Mouse (Mus musculus): ENCODE data around the gene Dtl. TPM values are rescaled to one million over a fixed set of nuclear protein-coding genes. Genes with fewer than 3 reads are reported as not detected.

Dtl gene
- 1 to 10 TPM; 4.2 to 4.9 TPM for total RNA-seq (2021)

DNA sequence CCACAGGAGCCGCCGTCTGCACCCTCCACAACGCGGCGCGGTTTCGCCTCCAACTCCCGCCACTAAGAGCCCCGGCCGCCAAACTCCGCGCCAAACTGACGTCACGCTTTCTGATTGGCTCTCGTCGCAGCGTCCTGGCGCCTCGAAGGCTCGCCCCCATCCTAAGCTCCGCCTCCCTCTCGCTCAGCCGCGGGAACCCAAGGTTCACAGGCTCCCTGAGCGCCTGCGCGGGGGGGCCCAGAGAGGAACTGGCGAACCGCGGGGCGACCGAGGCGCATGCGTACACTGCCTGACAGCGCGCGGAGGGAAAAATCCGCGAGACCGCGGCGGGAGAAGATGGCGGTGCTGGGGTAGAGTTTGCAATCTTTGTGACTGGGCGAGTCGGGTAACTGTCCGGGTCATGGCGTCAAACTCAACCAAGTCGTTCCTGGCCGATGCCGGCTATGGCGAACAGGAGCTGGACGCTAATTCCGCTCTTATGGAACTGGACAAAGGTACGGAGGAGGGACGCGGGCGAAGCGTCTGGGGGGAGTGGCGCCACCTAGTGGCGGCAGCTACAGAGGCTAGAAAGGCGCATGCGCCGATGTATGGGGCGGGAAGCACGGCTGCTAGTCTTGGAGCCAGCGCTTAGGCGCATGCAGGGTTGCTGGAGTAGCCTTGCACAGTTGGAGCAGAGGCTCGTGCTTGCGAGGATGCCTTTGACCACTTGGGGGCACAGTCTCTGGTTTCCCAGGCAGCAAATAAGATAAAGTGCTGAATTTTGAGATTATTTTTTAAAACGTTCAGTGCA is at the start of gene Dtl, which contains the start of gene Ints7:
Dtl (minus strand) TSS at position 87 of the 790 bp plus-strand sequence.
Ints7 (plus strand) TSS at position 179 of the 790 bp plus-strand sequence.
- intact Hi-C loops (cut with DNase I): no loop called here
- peak; percentile 100 for DNase-seq

DNA sequence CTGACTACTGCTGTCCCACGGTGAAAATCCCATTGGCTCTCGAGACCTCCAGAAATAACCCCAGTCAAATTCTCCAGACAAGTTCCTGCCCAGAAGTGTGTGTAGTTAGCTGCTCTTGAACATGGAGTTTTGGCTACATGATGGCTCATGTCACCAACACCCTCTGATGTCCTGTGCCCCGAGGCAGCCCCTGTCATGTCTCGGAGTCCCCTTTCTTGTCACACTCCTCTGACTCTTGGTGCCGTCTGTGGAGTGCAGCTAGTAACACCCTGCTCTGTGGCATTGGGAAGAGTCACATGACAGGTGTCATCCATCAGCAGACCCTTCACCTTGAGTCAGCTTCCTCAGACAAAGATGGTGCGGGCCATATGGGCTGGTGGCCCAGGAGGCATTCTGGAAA is 49.7 kb upstream of the Dtl start:
- DNase-seq: no peak
- intact Hi-C loops (cut with DNase I): no loop called here

DNA sequence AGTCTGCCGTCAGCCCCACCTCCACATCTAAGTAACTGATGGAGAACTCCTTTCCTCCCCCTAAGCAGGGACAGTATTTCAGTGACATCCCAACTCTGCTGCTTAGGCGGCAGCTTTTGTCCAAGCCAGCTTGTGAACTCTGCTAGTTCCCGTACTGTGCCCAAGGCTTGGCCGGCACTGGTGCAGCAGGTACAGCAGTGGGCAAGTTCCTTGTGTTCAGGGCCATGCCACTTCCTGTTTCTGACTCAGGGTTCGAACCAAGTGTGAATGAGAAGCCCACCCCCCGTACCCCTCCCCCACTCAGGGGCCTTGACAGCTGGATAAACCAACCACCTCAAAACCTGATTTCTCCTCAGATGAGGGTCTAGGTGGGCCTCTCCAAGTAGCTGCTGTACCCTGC is 49.1 kb upstream of the Dtl start:
- no peak for DNase-seq
- intact Hi-C loops (cut with DNase I): no loop called here

DNA sequence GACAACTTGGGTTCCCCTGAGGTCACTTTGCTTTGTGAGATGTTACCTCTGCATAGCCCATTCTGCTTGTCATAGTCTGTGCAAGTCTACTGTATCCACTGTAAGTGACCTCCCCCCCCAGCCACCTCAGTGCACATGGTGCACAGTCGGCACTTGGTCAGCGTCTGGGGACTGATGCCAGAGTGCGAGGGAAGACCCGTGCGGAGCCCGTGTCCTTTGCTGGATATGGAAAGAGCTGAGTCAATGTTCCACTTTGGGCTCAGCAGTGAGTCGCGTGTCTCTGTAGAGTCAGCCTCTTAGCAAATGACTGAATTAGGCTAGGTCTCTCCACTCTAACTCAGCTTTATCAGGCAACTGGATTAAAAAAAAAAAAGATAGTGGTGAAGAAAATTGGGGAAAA is 47.5 kb upstream of the Dtl start:
- intact Hi-C loops (cut with DNase I): no loop called here
- peak; percentile 8 for DNase-seq

DNA sequence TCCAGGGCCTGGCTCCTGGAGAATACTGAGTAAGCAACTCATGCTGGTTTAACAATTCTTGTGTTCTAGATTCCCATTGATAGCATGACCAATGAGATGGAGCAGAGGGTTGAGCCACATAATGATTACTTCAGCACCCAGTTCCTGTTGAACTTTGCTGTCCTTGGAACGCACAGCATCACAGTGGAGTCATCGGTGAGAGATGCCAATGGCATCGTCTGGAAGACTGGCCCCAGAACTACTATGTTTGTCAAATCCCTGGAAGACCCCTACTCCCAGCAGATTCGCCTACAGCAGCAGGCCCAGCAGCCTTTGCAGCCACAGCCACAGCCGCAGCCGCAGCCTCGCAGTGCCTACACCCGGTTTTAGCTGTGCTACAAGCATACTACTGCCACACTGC is 45.8 kb upstream of the Dtl start:
- no peak for DNase-seq
- intact Hi-C loops (cut with DNase I): no loop called here

DNA sequence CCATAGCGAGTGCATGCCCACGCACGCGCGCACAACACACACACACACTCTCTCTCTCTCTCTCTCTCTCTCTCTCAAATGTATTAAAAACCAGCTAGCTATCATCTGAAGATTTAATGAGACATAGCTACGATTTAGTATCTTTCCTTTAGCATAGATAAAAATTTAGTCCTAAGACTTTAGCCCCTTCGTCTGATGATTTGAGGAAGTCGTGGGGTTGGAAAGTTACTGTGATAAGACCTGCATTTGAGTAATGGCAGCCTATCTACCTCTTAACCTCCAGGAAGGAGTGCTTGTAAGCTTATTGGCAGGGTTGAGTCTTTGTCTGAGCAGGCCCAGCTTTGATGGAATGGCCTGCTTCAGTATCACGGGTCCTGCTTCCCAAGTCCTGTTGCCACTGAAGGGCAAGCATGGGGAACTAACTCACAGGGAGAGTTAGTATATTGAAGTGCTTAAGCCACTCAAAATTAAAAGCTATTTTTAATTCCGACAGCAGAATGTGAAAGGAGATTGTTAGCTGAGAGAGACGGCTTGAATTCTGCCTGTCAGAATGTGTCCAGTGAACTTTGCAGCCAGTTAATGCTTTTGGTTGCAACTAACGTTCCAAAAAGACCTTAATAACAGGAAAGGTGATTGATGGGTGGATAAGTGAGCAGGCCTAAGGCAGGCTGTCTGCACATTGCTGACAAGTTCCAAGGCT is 42.9 kb upstream of the Dtl start:
- DNase-seq: no peak
- intact Hi-C loops (cut with DNase I): no loop called here

GRCm38 (mm10) chr1:191617589-191617988 is 42.2 kb upstream of the Dtl start:
- DNase-seq: no peak
- intact Hi-C loops (cut with DNase I): no loop called here

GRCm38 (mm10) chr1:191616245-191616644 is 40.9 kb upstream of the Dtl start:
- no peak for DNase-seq
- intact Hi-C loops (cut with DNase I): no loop called here

DNA sequence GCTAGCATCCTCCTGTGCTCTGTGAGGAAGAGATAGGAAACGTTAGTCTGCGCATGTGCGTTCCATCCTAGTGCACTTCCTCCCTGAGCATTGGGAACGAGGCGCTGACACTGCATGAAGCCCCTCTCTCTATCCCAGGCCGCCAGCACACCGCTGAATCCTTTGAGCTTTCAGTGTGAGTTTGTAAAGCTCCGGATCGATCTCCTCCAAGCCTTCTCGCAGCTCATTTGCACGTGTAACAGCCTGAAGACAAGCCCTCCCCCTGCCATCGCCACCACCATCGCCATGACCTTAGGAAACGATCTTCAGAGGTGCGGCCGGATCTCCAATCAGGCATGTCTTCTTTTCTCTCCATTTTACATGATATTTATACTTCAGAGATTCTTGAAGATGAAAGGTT is 37.5 kb upstream of the Dtl start:
- intact Hi-C loops (cut with DNase I): no loop called here
- no peak for DNase-seq

DNA sequence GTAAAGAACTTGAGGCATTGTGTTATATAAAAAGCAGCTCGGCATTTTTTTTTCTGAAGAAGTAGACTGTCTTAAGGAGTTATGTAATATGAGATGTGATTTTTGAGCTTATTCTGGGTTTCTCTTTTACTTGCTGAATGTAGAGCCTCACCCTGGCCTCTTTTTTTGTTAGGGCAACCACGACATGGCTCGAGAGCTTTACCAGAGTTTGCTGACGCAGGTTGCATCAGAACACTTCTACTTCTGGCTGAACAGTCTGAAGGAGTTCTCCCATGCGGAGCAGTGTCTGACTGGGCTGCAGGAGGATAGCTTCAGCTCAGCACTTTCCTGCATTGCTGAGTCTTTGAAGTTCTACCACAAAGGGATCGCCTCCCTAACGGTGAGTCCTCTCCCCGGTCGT is 36.3 kb upstream of the Dtl start:
- intact Hi-C loops (cut with DNase I): no loop called here
- no peak for DNase-seq

DNA sequence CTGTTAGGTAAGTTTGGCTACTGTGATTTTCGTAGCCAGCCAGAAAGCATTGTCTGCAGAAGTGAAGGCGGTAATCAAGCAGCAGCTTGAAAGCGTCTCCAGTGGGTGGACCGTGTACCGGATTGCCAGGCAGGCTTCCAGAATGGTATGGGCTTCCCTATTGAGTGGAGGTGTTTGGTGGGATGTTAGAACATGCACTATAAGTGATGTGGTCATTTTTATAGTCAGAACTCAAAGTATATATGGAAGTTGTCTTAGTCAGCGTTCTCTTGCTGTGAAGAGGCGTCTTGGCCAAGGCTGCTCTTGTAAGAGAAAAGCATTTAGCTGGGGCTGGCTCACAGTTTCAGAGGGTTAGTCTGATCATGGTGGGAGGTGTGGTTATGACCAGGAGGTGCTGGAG is 35.0 kb upstream of the Dtl start:
- intact Hi-C loops (cut with DNase I): no loop called here
- DNase-seq: no peak

DNA sequence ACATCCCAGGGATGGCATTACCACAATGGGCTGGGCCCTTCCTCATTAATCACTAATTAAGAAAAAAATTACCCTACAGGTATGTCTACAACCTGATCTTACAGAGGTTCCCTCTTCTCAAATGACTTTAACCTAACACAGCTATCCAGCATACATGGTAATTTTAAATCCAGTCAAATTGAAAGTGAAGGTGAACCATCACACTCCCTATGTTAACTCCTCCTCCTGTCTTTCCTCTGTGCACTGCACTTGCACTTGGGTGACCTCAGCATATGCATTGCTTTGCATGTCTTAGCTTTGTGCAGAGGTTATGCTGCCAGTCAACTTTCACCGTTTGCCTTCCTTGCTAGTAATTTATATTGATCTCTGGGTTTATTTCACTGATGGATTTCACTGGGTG is 34.2 kb upstream of the Dtl start:
- intact Hi-C loops (cut with DNase I): no loop called here
- no peak for DNase-seq

GRCm38 (mm10) chr1:191609051-191609450 is 33.7 kb upstream of the Dtl start:
- intact Hi-C loops (cut with DNase I): no loop called here
- DNase-seq: no peak

DNA sequence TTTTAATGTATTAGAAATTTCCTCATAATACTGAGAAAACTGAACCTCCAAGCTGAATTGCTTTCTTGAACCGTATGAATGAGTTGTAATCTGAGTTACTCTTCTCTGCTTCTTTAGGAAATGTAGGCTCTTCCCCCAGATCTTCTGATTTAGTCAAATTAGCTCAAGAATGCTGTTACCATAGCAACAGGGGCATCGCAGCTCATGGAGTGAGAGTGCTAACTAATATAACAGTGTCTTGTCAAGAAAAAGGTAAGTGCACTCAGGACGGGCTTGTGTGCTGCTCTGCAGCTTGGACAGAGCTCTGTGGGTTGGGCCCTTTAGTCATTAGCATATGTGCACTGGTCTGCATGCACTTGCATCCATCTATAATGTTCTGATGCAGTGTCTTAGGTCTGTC is 29.3 kb upstream of the Dtl start:
- intact Hi-C loops (cut with DNase I): no loop called here
- DNase-seq: no peak

DNA sequence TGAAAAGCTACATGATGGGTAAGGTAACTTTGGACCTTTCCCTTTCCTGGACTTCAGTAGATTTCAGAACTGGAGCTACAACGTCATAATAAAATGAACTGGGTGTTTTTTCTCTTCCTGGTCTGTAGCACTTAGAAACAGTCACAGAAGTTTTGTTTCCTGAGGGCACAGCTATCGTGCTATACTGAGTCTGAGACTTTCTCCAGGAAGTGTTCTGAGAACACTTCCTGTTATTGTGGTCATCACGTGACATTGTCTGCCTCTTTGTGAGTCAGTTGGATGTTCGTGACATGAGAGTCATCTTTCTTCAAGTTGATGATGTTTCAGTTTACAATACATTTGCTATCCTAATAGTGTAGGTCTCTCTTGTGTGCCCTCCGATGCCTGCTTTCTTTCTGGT is 23.9 kb upstream of the Dtl start:
- intact Hi-C loops (cut with DNase I): no loop called here
- no peak for DNase-seq

DNA sequence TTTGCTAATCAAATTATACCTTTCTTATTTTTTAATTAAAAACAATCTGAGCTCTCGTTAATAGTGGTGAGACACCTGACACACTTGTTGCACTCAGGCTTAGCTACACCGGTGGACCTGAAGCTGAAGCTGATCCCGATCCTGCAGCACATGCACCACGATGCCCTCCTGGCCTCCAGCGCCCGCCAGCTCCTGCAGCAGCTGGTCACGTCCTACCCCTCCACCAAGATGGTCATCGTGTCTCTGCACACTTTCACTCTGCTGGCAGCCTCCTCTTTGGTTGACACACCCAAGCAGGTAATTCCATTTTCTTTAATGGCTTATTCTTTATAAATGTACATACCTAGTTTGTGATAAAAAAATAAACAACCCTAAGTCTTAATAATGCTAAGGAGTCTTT is 20.7 kb upstream of the Dtl start:
- no peak for DNase-seq
- intact Hi-C loops (cut with DNase I): no loop called here

- intact Hi-C loops (cut with DNase I): no loop called here
Measured at GRCm38 (mm10) chr1:191592016-191592720, 16.8 kb upstream of the Dtl start.

GRCm38 (mm10) chr1:191588749-191589148 is 13.4 kb upstream of the Dtl start:
- no peak for DNase-seq
- intact Hi-C loops (cut with DNase I): loop anchor here (10.0 kb wide), 1 partner anchor 136 kb away; no protein-coding TSS in a partner anchor

More at GRCm38 (mm10) chr1:191592016-191592720, 16.8 kb upstream of the Dtl start:
- peak; percentile 29 for DNase-seq

GRCm38 (mm10) chr1:191587062-191587461 is 11.7 kb upstream of the Dtl start:
- DNase-seq: no peak
- intact Hi-C loops (cut with DNase I): loop anchor here (10.0 kb wide), 1 partner anchor 138 kb away; no protein-coding TSS in a partner anchor

- intact Hi-C loops (cut with DNase I): loop anchor here (10.0 kb wide), 1 partner anchor 139 kb away; no protein-coding TSS in a partner anchor
- no peak for DNase-seq
Measured at GRCm38 (mm10) chr1:191585704-191586103, 10.4 kb upstream of the Dtl start.

GRCm38 (mm10) chr1:191584483-191584882 is 9.1 kb upstream of the Dtl start:
- DNase-seq: no peak
- intact Hi-C loops (cut with DNase I): loop anchor here (10.0 kb wide), 1 partner anchor 140 kb away; no protein-coding TSS in a partner anchor
